Mouse (Mus musculus): ENCODE results near the gene Ctbp2. TPM values are rescaled to one million over a fixed set of nuclear protein-coding genes. Genes with fewer than 3 reads are reported as not detected.
"Not testable (repeated sequence)": the region's sequence is repeated elsewhere in the genome, so short reads cannot be mapped to it uniquely, and the experiment has no call there.

Gene Ctbp2
- polyA plus RNA-seq, 1 experiment from 2014 or later: 123 TPM

GRCm38 (mm10) chr7:133109442-133109841 is 14.7 kb downstream of the Ctbp2 start:
- Histone ChIP-seq H3K4me3 (ENCODE audit: low read length) (no peak overlapping the region), H3K9me3 (ENCODE audit: low read length) (no peaks in the 10 kb centered on the region), H3K36me3 (ENCODE audit: insufficient read depth, low read length) (no peaks in the 10 kb centered on the region), H3K4me2 (replicated peaks; ENCODE audit: low read depth, low read length) (no peak overlapping the region), H3K9ac (replicated peaks; ENCODE audit: low read length) (no peak overlapping the region), H3K27ac (ENCODE audit: low read length) (no peak overlapping the region), H3K4me1 (ENCODE audit: insufficient read depth, low read length) (peaks cover 59% of the 10 kb centered on the region), H3K27me3 (ENCODE audit: insufficient read depth, low read length) (no peaks in the 10 kb centered on the region)
- no peak for ATAC-seq (ENCODE audit: low FRiP score, low TSS enrichment)
- 97% methylated on average over 4 of the region's 4 CpGs for WGBS

- Histone ChIP-seq H3K4me3 (ENCODE audit: low read length) (no peak overlapping the region), H3K27me3 (ENCODE audit: insufficient read depth, low read length) (no peaks in the 10 kb centered on the region), H3K27ac (ENCODE audit: low read length) (no peak overlapping the region), H3K4me2 (replicated peaks; ENCODE audit: low read depth, low read length) (no peak overlapping the region), H3K36me3 (ENCODE audit: insufficient read depth, low read length) (no peaks in the 10 kb centered on the region), H3K9ac (replicated peaks; ENCODE audit: low read length) (no peak overlapping the region), H3K9me3 (ENCODE audit: low read length) (no peaks in the 10 kb centered on the region), H3K4me1 (ENCODE audit: insufficient read depth, low read length) (peaks cover 53% of the 10 kb centered on the region)
- ATAC-seq (ENCODE audit: low FRiP score, low TSS enrichment): no peak
- WGBS: 77% methylated on average over 2 of the region's 2 CpGs
These were observed 15.5 kb downstream of the Ctbp2 start for GRCm38 (mm10) chr7:133108695-133109094.

GRCm38 (mm10) chr7:133102578-133102977 is 21.6 kb downstream of the Ctbp2 start:
- no peak overlapping the region for H3K9ac ChIP-seq (replicated peaks; ENCODE audit: low read length)
- no peak overlapping the region for H3K4me3 ChIP-seq (ENCODE audit: low read length)
- no peaks in the 10 kb centered on the region for H3K36me3 ChIP-seq (ENCODE audit: insufficient read depth, low read length)
- no peak for ATAC-seq (ENCODE audit: low FRiP score, low TSS enrichment)
- peaks cover 50% of the 10 kb centered on the region for H3K4me1 ChIP-seq (ENCODE audit: insufficient read depth, low read length)
- no peak overlapping the region; the same call in 1 of the 2 replicates for H3K27ac ChIP-seq (ENCODE audit: low read length)
- WGBS: 65% methylated on average over 3 of the region's 3 CpGs
- H3K4me2 ChIP-seq (replicated peaks; ENCODE audit: low read depth, low read length): no peak overlapping the region
- no peaks in the 10 kb centered on the region for H3K9me3 ChIP-seq (ENCODE audit: low read length)
- no peaks in the 10 kb centered on the region for H3K27me3 ChIP-seq (ENCODE audit: insufficient read depth, low read length)

- 0 out of 2 replicates have a peak overlapping the region, but pooled peaks have one; percentile 2 for H3K27ac ChIP-seq (ENCODE audit: low read length)
- H3K36me3 ChIP-seq (ENCODE audit: insufficient read depth, low read length): no peaks in the 10 kb centered on the region
- no peak for ATAC-seq (ENCODE audit: low FRiP score, low TSS enrichment)
- no peak overlapping the region for H3K4me2 ChIP-seq (replicated peaks; ENCODE audit: low read depth, low read length)
- no peak overlapping the region for H3K9ac ChIP-seq (replicated peaks; ENCODE audit: low read length)
- H3K27me3 ChIP-seq (ENCODE audit: insufficient read depth, low read length): no peaks in the 10 kb centered on the region
- peaks cover 55% of the 10 kb centered on the region for H3K4me1 ChIP-seq (ENCODE audit: insufficient read depth, low read length)
- H3K4me3 ChIP-seq (ENCODE audit: low read length): no peak overlapping the region
- no peaks in the 10 kb centered on the region for H3K9me3 ChIP-seq (ENCODE audit: low read length)
- WGBS: 87% methylated on average over 6 of the region's 6 CpGs
These were observed 23.1 kb downstream of the Ctbp2 start for GRCm38 (mm10) chr7:133101070-133101469.

GRCm38 (mm10) chr7:133100178-133100577 is 24.0 kb downstream of the Ctbp2 start:
- Histone ChIP-seq H3K4me3 (ENCODE audit: low read length) (no peak overlapping the region), H3K9me3 (ENCODE audit: low read length) (no peaks in the 10 kb centered on the region), H3K4me1 (ENCODE audit: insufficient read depth, low read length) (peaks cover 55% of the 10 kb centered on the region), H3K4me2 (replicated peaks; ENCODE audit: low read depth, low read length) (no peak overlapping the region), H3K27me3 (ENCODE audit: insufficient read depth, low read length) (no peaks in the 10 kb centered on the region), H3K36me3 (ENCODE audit: insufficient read depth, low read length) (peaks cover 4% of the 10 kb centered on the region; the same call in 1 of the 2 replicates), H3K27ac (ENCODE audit: low read length) (peak overlapping the region; percentile 63), H3K9ac (replicated peaks; ENCODE audit: low read length) (no peak overlapping the region)
- no peak for ATAC-seq (ENCODE audit: low FRiP score, low TSS enrichment)
- WGBS: 76% methylated on average over 6 of the region's 6 CpGs

- 0 out of 2 replicates have a peak, but pooled peaks have one; percentile 43 for ATAC-seq (ENCODE audit: low FRiP score, low TSS enrichment)
- WGBS: 24% methylated on average over 4 of the region's 4 CpGs
- peak overlapping the region; percentile 5; the same call in 1 of the 2 replicates for H3K9ac ChIP-seq (replicated peaks; ENCODE audit: low read length)
- no peaks in the 10 kb centered on the region for H3K9me3 ChIP-seq (ENCODE audit: low read length)
- peak overlapping the region; percentile 75 for H3K27ac ChIP-seq (ENCODE audit: low read length)
- H3K27me3 ChIP-seq (ENCODE audit: insufficient read depth, low read length): no peaks in the 10 kb centered on the region
- no peak overlapping the region for H3K4me3 ChIP-seq (ENCODE audit: low read length)
- peaks cover 4% of the 10 kb centered on the region; the same call in 1 of the 2 replicates for H3K36me3 ChIP-seq (ENCODE audit: insufficient read depth, low read length)
- peak overlapping the region; percentile 14; the same call in 1 of the 2 replicates for H3K4me2 ChIP-seq (replicated peaks; ENCODE audit: low read depth, low read length)
- peaks cover 52% of the 10 kb centered on the region for H3K4me1 ChIP-seq (ENCODE audit: insufficient read depth, low read length)
These were observed 24.9 kb downstream of the Ctbp2 start for GRCm38 (mm10) chr7:133099266-133099665.

GRCm38 (mm10) chr7:133098118-133098793 is 25.9 kb downstream of the Ctbp2 start:
- no peak overlapping the region for H3K4me2 ChIP-seq (replicated peaks; ENCODE audit: low read depth, low read length)
- peak overlapping the region; percentile 75; the same call in 1 of the 2 replicates for H3K27ac ChIP-seq (ENCODE audit: low read length)
- H3K9ac ChIP-seq (replicated peaks; ENCODE audit: low read length): no peak overlapping the region
- no peaks in the 10 kb centered on the region for H3K27me3 ChIP-seq (ENCODE audit: insufficient read depth, low read length)
- H3K36me3 ChIP-seq (ENCODE audit: insufficient read depth, low read length): peaks cover 4% of the 10 kb centered on the region; the same call in 1 of the 2 replicates
- no peak for ATAC-seq (ENCODE audit: low FRiP score, low TSS enrichment)
- no peak overlapping the region for H3K4me3 ChIP-seq (ENCODE audit: low read length)
- 75% methylated on average over 12 of the region's 12 CpGs for WGBS
- H3K9me3 ChIP-seq (ENCODE audit: low read length): no peaks in the 10 kb centered on the region
- H3K4me1 ChIP-seq (ENCODE audit: insufficient read depth, low read length): peaks cover 46% of the 10 kb centered on the region

GRCm38 (mm10) chr7:133095610-133096009 is 28.5 kb downstream of the Ctbp2 start:
- not testable (repeated sequence) for H3K27me3 ChIP-seq (ENCODE audit: insufficient read depth, low read length); H3K4me3 ChIP-seq (ENCODE audit: low read length); H3K9me3 ChIP-seq (ENCODE audit: low read length); H3K9ac ChIP-seq (replicated peaks; ENCODE audit: low read length); ATAC-seq (ENCODE audit: low FRiP score, low TSS enrichment); H3K36me3 ChIP-seq (ENCODE audit: insufficient read depth, low read length); H3K4me2 ChIP-seq (replicated peaks; ENCODE audit: low read depth, low read length); H3K27ac ChIP-seq (ENCODE audit: low read length)
- peaks cover 33% of the 10 kb centered on the region for H3K4me1 ChIP-seq (ENCODE audit: insufficient read depth, low read length)
- WGBS: 89% methylated on average over 7 of the region's 7 CpGs

- Histone ChIP-seq H3K4me1 (ENCODE audit: insufficient read depth, low read length) (peaks cover 33% of the 10 kb centered on the region), H3K36me3 (ENCODE audit: insufficient read depth, low read length) (peaks cover 8% of the 10 kb centered on the region; the same call in 1 of the 2 replicates), H3K4me3 (ENCODE audit: low read length) (no peak overlapping the region), H3K4me2 (replicated peaks; ENCODE audit: low read depth, low read length) (no peak overlapping the region), H3K27ac (ENCODE audit: low read length) (no peak overlapping the region), H3K9ac (replicated peaks; ENCODE audit: low read length) (no peak overlapping the region), H3K9me3 (ENCODE audit: low read length) (no peaks in the 10 kb centered on the region), H3K27me3 (ENCODE audit: insufficient read depth, low read length) (no peaks in the 10 kb centered on the region)
- WGBS: 80% methylated on average over 9 of the region's 9 CpGs
- ATAC-seq (ENCODE audit: low FRiP score, low TSS enrichment): no peak
These were observed 29.3 kb downstream of the Ctbp2 start for GRCm38 (mm10) chr7:133094711-133095495.

- Histone ChIP-seq H3K9me3 (ENCODE audit: low read length) (no peaks in the 10 kb centered on the region), H3K36me3 (ENCODE audit: insufficient read depth, low read length) (peaks cover 8% of the 10 kb centered on the region; the same call in 1 of the 2 replicates), H3K4me1 (ENCODE audit: insufficient read depth, low read length) (peaks cover 31% of the 10 kb centered on the region), H3K4me2 (replicated peaks; ENCODE audit: low read depth, low read length) (no peak overlapping the region), H3K9ac (replicated peaks; ENCODE audit: low read length) (no peak overlapping the region), H3K4me3 (ENCODE audit: low read length) (no peak overlapping the region), H3K27ac (ENCODE audit: low read length) (no peak overlapping the region), H3K27me3 (ENCODE audit: insufficient read depth, low read length) (no peaks in the 10 kb centered on the region)
- 73% methylated on average over 3 of the region's 3 CpGs for WGBS
- ATAC-seq (ENCODE audit: low FRiP score, low TSS enrichment): no peak
These were observed 30.0 kb downstream of the Ctbp2 start for GRCm38 (mm10) chr7:133094161-133094560.

All from kidney, embryonic 16.5 days (tissue).